Mouse (Mus musculus) layer of hippocampus, adult 9-11 months (tissue): ENCODE measurements around the gene Cep112.

Experiments used
- DNase-seq: peaks from one replicate; pipeline ENCODE4 v3.0.0; 2022

Gene Cep112

DNA sequence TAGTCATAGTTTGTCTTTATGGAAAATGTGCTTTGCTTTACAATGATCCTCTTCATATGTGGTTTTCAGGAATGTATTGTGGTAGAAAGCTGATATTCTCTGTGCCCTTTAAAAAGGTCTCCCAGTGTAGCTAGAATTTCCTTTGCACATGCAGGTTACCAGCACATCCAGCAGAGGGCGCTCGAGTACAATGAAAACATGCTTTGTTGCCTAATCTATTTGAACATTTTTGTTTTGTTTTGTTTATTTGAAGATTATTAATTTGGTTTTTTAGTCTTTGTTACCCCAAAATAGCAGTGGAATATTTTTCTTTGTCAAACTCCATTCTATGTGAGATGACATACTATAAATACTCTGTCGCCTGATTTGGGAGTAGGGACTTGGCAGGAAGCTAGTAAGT is 24.8 kb downstream of the Cep112 start:
- DNase-seq: peak; percentile 26

DNA sequence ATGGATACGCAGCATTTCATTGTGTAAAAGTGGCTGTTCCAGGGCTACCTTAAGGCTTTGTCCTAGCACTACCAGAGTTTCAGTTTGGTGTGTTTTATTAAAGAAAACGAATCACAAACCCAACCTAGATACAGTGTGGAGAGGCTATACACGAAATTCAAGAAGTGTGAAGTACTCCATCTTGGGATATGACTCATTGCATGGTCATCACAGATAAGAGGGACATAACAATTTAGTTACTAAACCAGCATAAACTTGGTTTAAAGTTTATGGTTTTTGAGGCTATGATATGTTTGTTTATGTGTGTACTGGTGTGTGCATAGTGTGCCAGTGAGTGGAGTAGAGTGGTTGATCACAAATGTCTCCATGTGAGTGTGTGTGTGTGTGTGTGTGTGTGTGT is 34.6 kb downstream of the Cep112 start:
- DNase-seq: no peak

DNA sequence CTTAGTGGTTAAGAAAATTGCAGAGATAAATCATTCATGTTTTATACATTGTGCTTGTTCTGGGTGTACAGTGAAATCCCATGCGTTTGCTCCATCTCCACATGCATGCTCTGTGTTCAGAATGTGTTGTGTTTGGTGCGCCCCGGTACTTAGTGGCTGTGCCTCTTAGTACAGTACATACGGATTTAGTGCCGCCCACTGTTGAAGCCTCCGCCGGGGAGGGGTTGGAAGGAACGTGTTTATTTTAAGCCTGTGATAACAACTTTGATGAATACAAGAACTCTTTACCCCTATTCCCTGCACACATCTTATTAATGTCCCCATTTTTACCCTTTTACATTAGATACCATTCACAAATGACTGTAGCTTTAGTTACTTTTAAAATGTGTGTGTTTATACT is 39.1 kb downstream of the Cep112 start:
- peak; percentile 44 for DNase-seq

DNA sequence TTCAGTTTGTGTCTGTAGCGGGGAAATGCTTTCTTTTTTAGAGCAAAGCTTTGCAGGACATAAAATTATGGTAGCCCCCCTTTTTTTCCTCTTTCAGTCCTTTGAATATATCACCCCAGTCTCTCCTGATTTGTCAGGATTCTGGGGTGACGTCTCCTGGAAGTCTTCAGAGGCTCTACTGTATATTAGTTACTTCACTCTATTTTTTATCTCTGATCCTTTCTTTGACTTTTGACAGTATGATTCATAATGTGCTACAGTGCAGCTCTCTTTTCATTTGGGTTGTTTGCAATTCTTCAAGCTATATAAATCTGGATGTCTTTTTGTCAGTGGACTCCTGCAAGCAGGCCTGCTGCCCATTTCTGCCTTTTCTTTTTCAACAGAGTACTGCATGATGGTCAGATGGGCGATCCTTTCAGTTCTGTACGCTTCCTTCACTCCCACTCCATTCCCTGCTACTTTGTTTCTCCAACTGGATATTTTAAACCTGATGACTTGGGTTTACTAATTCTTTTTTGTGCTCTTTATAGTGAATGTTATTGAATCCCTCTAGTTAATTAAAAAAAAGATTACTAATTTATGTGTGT is 39.8 kb downstream of the Cep112 start:
- no peak for DNase-seq

DNA sequence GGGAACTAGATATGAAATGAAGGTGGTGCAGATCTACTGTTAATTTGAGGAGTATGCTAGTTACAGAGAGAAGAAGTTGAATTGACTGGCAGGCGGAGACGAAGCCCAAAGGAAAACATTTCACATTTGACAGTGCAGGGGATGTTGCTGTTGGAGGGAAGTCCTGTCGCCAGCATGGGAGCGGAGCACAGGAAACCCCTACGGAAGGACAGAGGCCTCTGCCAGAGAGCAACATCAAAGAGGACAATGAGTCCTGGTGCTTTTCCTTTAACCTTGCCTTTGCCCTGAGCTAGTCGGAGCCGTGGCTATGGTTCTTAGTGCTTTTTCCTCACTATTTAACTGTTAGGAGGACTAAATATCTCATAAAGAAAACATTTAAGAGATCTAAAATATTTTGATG is 50.7 kb downstream of the Cep112 start:
- no peak for DNase-seq

DNA sequence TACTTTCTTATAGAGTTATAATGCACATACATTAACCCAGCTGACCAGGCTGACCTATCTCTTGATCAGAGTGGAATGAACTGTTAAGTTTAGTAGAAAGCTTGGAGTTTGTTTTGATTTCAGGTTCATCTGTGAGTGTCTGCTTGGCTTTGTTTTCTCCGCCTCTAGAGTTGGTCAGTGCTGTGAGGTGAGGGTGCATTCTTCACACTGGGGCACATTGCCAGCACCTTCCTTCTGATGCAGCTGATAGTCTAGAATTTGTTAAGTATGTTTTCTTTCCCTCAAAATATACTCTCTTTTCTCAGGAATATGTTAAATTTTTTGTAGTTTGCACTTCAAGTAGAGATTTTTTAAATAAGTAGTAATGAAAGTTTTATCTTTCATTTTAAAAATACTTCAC is 51.2 kb downstream of the Cep112 start:
- DNase-seq: no peak

DNA sequence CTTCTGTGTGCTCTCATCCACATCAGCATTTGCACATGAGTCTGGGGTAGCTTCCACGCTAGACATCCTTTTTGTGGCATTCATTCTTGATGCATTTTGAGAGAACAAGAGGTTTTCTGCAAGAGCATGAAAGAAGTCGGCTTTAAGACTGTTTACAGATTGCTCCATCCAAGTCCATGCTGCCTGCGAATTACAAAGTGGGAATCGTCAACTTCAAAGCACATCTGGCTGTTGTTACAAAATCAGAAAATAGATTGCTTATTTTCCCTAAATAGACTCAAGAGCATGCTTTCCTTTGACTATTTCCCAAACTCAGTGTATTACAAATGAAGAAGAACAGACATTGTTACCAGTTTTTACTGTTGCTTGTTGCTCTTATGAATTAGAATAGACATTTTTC is 59.0 kb downstream of the Cep112 start:
- DNase-seq: no peak

DNA sequence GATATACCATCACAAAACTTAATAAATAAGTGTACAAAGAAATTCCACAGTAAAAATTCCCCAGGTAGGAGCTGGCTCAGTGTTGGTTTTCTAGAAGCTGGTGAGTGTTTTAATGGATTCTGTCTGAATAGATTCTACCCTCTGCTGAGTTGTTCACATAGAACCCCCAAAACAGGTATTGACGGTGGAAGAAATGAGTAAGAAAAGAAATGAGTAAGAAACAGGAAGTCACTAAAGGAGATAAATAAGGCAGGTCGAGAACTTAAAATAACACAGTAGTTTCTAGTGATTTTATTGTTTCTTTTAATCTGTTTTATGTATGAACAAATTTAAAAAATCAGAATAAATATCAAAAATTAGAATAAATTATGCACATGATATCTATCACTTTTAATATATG is 63.3 kb downstream of the Cep112 start:
- no peak for DNase-seq

DNA sequence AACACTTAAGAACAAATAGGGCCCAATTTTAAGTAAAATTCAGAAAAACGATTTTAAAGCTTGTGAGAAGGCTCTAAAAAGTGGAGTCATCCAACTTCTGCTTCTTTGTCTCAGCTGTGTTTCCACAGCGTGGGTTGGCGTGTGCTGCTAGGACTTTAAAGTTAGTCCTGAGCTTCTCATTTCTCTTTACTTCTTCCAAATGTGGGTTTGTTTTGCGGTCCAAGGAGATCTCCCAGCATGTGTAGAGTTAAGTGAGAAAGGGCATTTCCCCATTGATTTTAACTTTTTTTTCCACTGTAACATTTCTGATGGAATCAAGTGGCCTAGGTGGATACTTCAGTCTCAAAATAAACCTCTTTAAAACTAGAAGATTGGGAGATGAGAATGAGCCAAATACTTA is 64.9 kb downstream of the Cep112 start:
- DNase-seq: no peak

DNA sequence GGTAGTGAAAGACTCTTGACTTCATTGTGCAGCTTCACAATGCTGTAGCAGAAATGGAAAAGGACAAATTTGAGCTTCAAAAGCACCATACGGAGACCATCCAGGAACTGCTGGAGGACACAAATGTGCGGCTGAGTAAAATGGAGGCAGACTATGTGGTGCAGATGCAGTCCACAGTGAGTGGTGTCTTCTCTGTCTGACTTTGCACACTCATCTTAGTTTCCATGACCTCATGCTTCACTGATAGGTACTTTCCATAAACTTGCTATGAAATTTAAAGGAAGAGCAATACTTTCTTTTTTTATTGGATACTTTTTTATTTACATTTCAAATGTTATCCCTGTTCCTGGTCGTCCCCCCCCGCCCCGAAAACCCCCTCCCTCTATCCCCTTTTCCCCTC is 83.2 kb downstream of the Cep112 start:
- DNase-seq: no peak

DNA sequence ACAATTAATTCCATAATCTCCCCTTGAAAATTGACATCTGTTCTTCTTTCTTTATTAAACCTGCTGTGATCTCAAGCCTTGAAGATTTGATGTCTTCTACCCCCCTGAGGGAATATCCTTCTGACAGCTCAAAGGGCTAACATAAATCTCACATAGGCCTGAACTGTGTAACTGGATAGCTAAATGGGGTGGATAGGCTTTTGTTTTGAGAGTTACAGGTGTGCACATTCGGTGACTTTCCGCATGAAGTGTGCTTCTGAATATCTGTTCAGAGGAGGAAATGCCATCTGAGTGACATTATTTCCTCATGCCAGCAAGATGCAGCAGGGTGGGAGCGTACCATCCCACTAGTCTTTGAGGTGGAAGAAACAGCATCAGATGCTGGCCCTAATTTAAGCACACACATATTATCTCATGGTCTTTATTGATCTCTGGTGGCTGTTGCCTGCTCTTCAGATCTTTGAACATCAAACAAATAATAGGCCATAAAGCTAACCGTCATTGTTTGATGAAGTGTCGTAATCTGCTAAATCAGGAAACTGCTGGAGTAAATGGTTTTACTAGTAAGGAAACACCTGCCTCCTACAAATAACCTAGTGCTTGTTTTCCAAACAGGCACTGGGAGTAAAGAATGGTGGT is 102.9 kb downstream of the Cep112 start:
- no peak for DNase-seq

DNA sequence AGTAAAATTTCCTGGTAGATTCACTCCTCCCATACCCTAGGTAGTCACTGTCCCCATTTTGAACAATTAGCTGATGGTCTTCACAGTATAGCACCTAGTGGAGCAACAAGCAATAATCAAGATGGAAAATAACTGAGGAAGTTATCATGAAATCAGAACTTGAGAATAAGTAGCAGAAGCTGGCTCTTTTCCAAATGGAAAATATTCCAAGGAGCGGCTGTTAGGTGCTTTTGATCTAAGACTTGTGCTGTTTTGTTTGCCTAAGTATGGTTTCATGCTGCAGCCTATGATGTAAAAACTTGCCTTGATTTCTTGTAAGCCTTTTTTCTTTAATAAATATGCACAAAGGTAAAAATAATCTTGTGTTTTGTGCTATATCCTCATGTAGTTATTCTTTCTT is 107.9 kb downstream of the Cep112 start:
- no peak for DNase-seq

DNA sequence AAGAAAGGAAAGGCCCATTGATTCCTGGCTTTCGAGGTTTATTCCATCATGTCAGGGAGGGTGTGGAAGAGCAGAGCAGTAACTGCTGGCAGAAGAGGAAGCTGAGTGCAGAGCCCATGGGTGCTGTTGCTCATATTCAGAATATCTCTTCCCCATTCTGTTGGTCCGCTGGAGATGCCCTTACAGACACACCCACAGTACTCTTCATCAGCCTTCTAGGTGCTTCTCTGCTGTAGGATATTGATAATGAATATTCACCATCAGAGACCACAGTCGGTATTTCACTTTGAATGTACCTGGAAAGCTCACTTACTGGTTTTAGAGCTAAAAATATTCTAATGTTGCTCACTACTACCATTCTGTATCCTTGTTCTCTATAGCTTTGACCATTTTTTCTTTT is 109.0 kb downstream of the Cep112 start:
- no peak for DNase-seq

DNA sequence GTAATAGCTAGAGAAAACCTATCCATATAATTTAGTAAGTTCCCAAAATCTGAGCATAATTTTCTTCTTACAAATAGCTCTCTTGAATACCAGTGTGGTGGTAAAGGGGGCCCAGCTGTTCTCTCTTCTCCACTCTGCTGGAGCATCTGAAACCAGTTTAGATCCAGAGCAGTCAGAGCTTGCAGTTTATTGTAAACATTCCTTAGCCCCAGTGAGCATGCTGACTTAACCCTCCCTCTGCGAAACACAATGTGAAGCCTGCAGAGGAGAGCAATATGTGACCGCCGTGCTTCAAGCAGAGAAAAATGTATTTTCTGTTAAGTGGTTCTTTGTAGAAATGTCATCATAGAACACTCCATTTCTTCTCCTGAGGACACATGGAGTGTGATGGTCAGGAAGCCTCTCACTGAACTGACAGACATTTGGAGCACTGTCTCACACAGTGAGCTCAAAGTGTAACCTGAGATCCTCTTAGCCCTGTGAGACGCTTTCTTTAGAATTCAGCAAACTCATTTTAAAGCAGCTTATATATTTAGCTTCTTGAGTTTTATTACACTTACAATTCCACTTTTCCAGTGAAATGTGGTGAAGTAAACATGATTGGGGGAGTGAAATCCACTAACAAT is 128.1 kb downstream of the Cep112 start:
- no peak for DNase-seq

DNA sequence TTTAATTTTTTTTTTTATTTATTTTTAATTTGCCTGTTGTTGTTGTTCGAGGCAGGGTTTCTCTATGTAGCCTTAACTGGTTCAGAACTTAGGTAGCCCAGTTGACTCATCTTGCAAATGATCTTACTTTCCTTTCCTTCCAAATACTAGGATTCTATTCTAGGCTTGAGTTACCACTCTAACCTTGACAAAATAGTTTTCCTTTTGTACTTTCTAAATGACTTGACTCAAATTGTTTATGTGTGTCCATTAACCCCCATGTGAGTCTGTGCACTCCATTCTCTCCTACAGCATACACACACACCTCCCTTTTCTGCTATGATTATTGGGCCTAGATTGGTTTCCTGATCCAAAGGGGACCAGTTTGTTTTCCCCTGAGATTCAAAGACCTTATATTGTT is 128.9 kb downstream of the Cep112 start:
- DNase-seq: no peak

DNA sequence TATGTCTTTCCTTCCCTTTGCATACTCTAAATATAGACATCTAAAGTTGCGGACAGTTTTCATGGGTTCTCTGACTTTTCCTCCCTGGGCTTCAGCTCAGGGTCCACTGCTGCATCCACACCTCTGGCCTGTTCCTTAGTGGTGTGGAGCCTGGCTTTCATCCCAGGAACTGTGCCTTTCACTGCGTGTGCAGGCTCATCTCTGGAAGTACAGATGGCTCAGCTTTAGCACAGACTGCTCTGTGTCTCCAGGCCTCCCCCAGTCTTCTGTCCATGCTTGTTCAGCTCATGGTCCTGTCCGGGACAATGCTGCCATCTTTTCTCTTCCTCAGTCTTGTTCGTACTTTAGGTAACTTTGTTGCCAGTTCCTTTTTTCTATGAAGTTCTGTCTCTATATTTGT is 133.6 kb downstream of the Cep112 start:
- peak; percentile 28 for DNase-seq

DNA sequence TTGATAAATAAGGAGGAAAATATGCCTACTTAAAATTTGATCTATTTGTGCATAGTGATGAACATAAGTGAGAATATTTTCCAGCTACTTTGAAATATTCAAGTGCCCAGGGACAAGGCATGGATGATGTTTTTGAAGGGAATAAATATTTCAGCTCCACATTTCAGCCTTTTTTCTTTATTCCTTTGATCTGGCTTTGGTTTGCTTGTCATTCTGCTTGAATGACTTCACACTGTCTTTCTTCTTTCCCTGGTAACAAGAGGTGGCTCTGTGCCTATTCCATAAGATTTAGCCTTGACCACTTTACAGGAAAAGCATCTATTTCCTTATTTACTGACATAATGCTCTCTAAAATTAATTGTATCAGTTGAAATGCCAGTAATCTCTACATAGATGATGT is 134.5 kb downstream of the Cep112 start:
- no peak for DNase-seq

DNA sequence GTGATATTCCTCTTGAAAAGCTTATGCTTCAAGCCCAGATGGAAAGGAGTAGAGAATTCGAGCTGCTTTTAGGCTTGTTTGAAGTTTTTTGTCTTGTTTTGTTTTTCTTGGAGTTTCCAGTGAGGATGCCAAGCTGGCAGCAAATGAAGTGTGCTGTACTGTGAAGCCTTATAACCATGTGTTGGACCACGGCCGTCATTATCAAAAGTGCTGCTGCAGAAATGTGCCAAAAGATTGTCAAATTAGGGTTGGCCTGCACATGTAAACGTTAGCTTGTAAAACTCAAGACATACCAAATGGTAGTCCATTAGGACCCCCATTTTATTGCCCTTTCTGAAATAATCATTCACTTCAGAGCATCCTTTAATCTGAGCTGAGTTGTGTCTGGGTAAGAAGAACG is 137.1 kb downstream of the Cep112 start:
- no peak for DNase-seq

DNA sequence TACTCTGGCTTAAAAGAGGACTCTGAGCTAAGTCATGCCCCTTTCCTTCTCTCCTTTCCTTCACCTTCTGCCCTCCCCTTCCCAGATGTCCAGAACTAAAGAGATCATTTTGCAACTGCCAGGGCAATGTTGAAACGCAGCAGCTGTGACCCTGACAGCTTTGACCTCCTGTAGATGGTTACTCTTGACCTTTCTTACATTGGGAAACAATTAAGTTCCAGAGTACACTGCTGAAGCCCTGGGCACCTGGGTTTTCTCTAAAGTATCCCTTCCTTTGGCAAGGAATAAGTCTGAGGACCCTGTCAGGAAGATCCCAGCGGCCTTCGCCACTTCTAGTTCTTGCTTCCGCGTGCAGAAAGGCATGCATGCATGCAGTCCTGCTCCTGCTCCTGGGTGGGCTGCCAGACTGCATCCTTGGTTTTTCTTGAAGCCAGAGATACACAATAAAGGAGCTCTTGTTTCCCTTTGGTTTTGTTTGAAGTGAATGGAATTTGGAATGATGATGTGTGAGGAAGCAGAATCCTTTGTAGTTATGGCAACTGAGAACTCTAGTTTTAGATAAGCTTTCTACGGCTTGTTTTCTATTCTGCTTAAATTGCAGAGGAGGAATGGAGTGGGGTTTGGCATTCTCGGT is 161.7 kb downstream of the Cep112 start:
- DNase-seq: no peak

DNA sequence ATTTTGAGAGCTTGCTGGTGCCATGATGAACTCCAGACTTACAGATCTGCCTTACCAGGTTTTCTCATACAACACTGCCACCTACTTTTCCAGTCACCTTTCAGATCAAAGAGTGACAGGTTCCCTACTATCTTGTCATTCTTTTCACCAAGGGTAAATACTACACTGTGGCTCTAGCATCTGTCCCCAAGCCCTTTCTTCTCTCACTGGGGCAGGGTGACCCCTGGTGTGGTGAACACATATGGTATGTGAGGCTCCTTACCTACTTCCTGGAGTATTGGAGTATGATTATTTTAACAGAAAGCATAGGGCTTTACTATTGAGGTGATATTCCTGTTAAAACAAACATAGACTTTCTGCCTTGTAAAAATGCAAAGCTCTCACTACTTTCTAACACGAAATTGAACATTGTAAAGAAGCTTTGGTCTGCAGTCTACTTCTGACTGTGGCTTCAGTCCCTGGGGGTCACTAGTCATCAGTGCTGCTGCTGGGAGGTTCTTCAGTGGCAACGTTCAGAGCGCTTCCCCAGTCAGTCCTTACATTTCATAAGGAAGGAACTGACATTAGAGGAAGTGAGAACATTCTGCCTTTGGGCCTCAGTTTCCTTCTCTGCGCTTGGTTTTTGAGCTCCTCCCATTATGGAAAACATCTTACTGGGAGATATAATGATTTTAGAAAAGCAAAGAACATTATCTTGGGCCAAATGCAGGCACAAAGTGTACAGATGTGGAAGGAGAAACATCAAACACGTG is 168.4 kb downstream of the Cep112 start:
- DNase-seq: no peak

DNA sequence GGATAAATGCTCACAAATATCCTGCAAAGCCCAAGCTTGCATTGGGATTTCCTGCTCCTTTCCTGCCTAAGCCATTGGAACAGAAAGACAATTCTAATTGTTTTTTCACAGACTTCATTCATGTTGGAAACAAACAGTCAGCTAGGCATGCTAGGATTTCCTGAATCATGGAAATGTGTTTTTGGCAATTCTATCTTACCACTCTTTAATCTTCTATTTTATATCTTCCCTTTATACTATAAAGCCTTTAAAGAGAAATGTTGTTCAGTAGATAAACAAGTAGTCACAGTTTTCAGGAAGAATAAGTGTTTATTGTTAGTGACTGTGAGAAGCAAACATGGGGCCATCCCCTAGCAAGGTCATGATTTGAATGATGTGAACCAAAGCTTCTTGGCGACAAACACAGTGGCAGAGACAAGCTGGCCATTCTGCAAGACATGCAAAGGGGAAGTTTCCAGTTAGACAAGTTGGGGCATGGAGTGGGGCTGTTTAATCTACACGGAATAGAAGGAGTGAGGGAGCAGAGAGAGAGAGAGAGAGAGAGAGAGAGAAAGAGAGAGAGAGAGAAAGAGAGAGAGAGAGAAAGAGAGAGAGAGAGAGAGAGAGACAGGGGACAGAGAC is 169.1 kb downstream of the Cep112 start:
- DNase-seq: no peak

DNA sequence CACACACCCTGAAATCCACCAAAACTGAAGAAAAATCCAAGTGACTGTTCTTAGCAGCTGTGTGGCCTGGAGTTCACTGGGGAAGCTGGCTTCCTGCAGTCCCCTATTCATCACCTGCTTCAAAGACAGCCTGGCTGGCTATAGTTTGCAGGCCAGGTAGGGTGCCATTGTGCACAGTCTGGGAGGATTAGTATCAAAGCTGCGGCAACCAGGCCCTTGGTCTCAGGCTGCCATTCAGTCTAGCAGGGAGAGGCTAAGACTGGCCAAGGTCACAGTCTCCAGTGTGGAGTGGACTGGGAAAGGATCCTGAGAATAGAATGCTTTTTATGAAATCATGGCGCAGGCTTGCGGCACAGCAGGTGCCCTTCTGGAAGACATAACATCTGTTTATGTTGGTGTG is 180.3 kb downstream of the Cep112 start:
- no peak for DNase-seq

DNA sequence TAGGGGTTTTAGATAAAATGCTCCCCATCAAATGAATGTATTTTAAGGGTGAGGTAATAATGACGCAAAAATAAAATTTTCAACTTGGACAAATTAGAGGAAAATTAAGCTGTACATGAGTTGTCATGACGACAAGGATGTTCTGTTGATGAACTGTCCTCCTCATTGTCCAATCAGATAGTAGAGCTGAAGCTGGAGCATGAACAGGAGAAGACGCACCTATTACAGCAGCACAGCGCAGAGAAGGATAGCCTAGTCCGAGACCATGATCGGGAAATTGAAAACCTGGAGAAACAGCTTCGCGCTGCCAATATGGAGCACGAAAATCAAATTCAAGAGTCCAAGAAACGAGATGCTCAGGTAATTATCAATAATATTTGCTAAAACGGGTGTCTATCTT is 181.0 kb downstream of the Cep112 start:
- no peak for DNase-seq
